Mouse (Mus musculus): ENCODE data around the gene Eed. TPM values are rescaled to one million over a fixed set of nuclear protein-coding genes. Genes with fewer than 3 reads are reported as not detected.

The Eed gene
- polyA plus RNA-seq, 1 experiment from 2014 or later, result 66.0 TPM

GRCm38 (mm10) chr7:89975571-89975970 is 5.2 kb downstream of the Eed start:
- peaks cover 5% of the 10 kb centered on the region for H3K4me1 ChIP-seq
- H3K27ac ChIP-seq, result no peak overlapping the region
- no peaks in the 10 kb centered on the region for H3K9me3 ChIP-seq
- 88% methylated on average over 1 of the region's 1 CpGs for WGBS
- H3K9ac ChIP-seq, result no peak overlapping the region
- no peak overlapping the region for H3K4me3 ChIP-seq
- H3K36me3 ChIP-seq, result peaks cover 35% of the 10 kb centered on the region
- H3K4me2 ChIP-seq (replicated peaks), result no peak overlapping the region
- no peaks in the 10 kb centered on the region for H3K27me3 ChIP-seq (replicated peaks)
- ATAC-seq (ENCODE audit: low FRiP score, low read depth), result no peak

- Histone ChIP-seq H3K27ac (no peak overlapping the region), H3K27me3 (replicated peaks) (no peaks in the 10 kb centered on the region), H3K36me3 (peaks cover 36% of the 10 kb centered on the region), H3K9ac (no peak overlapping the region), H3K4me3 (no peak overlapping the region), H3K9me3 (no peaks in the 10 kb centered on the region), H3K4me1 (no peaks in the 10 kb centered on the region), H3K4me2 (replicated peaks) (no peak overlapping the region)
- WGBS, result 91% methylated on average over 2 of the region's 2 CpGs
- ATAC-seq (ENCODE audit: low FRiP score, low read depth), result no peak
Observed at GRCm38 (mm10) chr7:89967235-89967634, 13.5 kb downstream of the Eed start.

GRCm38 (mm10) chr7:89966771-89967170 is 14.0 kb downstream of the Eed start:
- peaks cover 37% of the 10 kb centered on the region for H3K36me3 ChIP-seq
- no peak for ATAC-seq (ENCODE audit: low FRiP score, low read depth)

GRCm38 (mm10) chr7:89963135-89963534 is 17.6 kb downstream of the Eed start:
- Histone ChIP-seq H3K36me3 (peaks cover 38% of the 10 kb centered on the region), H3K4me2 (replicated peaks) (no peak overlapping the region), H3K27ac (no peak overlapping the region), H3K9ac (no peak overlapping the region), H3K27me3 (replicated peaks) (no peaks in the 10 kb centered on the region), H3K4me1 (no peaks in the 10 kb centered on the region), H3K9me3 (no peaks in the 10 kb centered on the region), H3K4me3 (no peak overlapping the region)
- no peak for ATAC-seq (ENCODE audit: low FRiP score, low read depth)

More at GRCm38 (mm10) chr7:89966771-89967170, 14.0 kb downstream of the Eed start:
- Histone ChIP-seq H3K4me3 (no peak overlapping the region), H3K4me2 (replicated peaks) (no peak overlapping the region), H3K27me3 (replicated peaks) (no peaks in the 10 kb centered on the region), H3K4me1 (no peaks in the 10 kb centered on the region), H3K9me3 (no peaks in the 10 kb centered on the region), H3K9ac (no peak overlapping the region), H3K27ac (no peak overlapping the region)
- 94% methylated on average over 1 of the region's 1 CpGs for whole genome bisulfite sequencing

- Histone ChIP-seq H3K36me3 (peaks cover 48% of the 10 kb centered on the region), H3K27ac (no peak overlapping the region), H3K4me3 (no peak overlapping the region), H3K9ac (no peak overlapping the region), H3K27me3 (replicated peaks) (no peaks in the 10 kb centered on the region), H3K9me3 (no peaks in the 10 kb centered on the region), H3K4me1 (no peaks in the 10 kb centered on the region), H3K4me2 (replicated peaks) (no peak overlapping the region)
- WGBS, result 46% methylated on average over 5 of the region's 5 CpGs
- no peak for ATAC-seq (ENCODE audit: low FRiP score, low read depth)
Observed at GRCm38 (mm10) chr7:89957300-89957699, 23.5 kb downstream of the Eed start.

GRCm38 (mm10) chr7:89954261-89954660 is 26.5 kb downstream of the Eed start:
- Histone ChIP-seq H3K9me3 (no peaks in the 10 kb centered on the region), H3K4me3 (no peak overlapping the region), H3K4me2 (replicated peaks) (no peak overlapping the region), H3K9ac (no peak overlapping the region), H3K36me3 (peaks cover 32% of the 10 kb centered on the region), H3K27me3 (replicated peaks) (no peaks in the 10 kb centered on the region), H3K4me1 (no peaks in the 10 kb centered on the region), H3K27ac (no peak overlapping the region)
- 89% methylated on average over 5 of the region's 5 CpGs for WGBS
- no peak for ATAC-seq (ENCODE audit: low FRiP score, low read depth)

GRCm38 (mm10) chr7:89949403-89949802 is 31.4 kb downstream of the Eed start:
- no peak overlapping the region for H3K4me3 ChIP-seq
- H3K27me3 ChIP-seq (replicated peaks), result no peaks in the 10 kb centered on the region
- ATAC-seq (ENCODE audit: low FRiP score, low read depth), result no peak
- WGBS, result 81% methylated on average over 4 of the region's 4 CpGs
- H3K27ac ChIP-seq, result no peak overlapping the region
- no peaks in the 10 kb centered on the region for H3K4me1 ChIP-seq
- no peak overlapping the region for H3K9ac ChIP-seq
- H3K36me3 ChIP-seq, result peaks cover 9% of the 10 kb centered on the region; the same call in 1 of the 2 replicates
- no peaks in the 10 kb centered on the region for H3K9me3 ChIP-seq
- no peak overlapping the region for H3K4me2 ChIP-seq (replicated peaks)

GRCm38 (mm10) chr7:89948026-89948425 is 32.8 kb downstream of the Eed start:
- Histone ChIP-seq H3K4me1 (no peaks in the 10 kb centered on the region), H3K4me3 (no peak overlapping the region), H3K27ac (no peak overlapping the region), H3K4me2 (replicated peaks) (no peak overlapping the region), H3K36me3 (no peaks in the 10 kb centered on the region), H3K9me3 (no peaks in the 10 kb centered on the region), H3K9ac (no peak overlapping the region), H3K27me3 (replicated peaks) (no peaks in the 10 kb centered on the region)
- no peak for ATAC-seq (ENCODE audit: low FRiP score, low read depth)
- WGBS, result 91% methylated on average over 7 of the region's 7 CpGs

GRCm38 (mm10) chr7:89940571-89941463 is 40.0 kb downstream of the Eed start, which contains the start of gene Hikeshi:
Gene Hikeshi, minus strand, starts transcription at chr7:89941204.
- Histone ChIP-seq H3K9me3 (no peaks in the 10 kb centered on the region), H3K4me3 (peak within 1 kb of the TSS; percentile 78), H3K27ac (no peak within 1 kb of the TSS)

GRCm38 (mm10) chr7:89939497-89940353 is 41.1 kb downstream of the Eed start:
- Histone ChIP-seq H3K9ac (peak overlapping the region; percentile 67; the same call in 1 of the 2 replicates), H3K9me3 (no peaks in the 10 kb centered on the region), H3K4me1 (peaks cover 9% of the 10 kb centered on the region), H3K4me3 (peak overlapping the region; percentile 78), H3K27ac (no peak overlapping the region), H3K4me2 (replicated peaks) (peak overlapping the region; percentile 71), H3K36me3 (no peaks in the 10 kb centered on the region; the same call in 1 of the 2 replicates), H3K27me3 (replicated peaks) (no peaks in the 10 kb centered on the region)
- ATAC-seq (ENCODE audit: low FRiP score, low read depth), result no peak
- WGBS, result 54% methylated on average over 15 of the region's 15 CpGs

More at GRCm38 (mm10) chr7:89940571-89941463, 40.0 kb downstream of the Eed start, which contains the start of gene Hikeshi:
- Histone ChIP-seq H3K36me3 (no peaks in the 10 kb centered on the region), H3K4me2 (replicated peaks) (peak within 1 kb of the TSS; percentile 71), H3K9ac (peak within 1 kb of the TSS; percentile 67), H3K4me1 (peaks cover 9% of the 10 kb centered on the region), H3K27me3 (replicated peaks) (no peaks in the 10 kb centered on the region)
- WGBS, result under 1% methylated on average over 45 of the region's 45 CpGs
- peak; percentile 99 for ATAC-seq (ENCODE audit: low FRiP score, low read depth)

- peaks cover 16% of the 10 kb centered on the region for H3K36me3 ChIP-seq
- H3K4me1 ChIP-seq, result no peaks in the 10 kb centered on the region
- H3K9ac ChIP-seq, result no peak overlapping the region
- no peak for ATAC-seq (ENCODE audit: low FRiP score, low read depth)
- H3K27ac ChIP-seq, result no peak overlapping the region
- H3K4me3 ChIP-seq, result no peak overlapping the region
- no peak overlapping the region for H3K4me2 ChIP-seq (replicated peaks)
- H3K27me3 ChIP-seq (replicated peaks), result no peaks in the 10 kb centered on the region
- H3K9me3 ChIP-seq, result no peaks in the 10 kb centered on the region
- WGBS, result 95% methylated on average over 15 of the region's 15 CpGs
Observed at GRCm38 (mm10) chr7:89923441-89924180, 57.2 kb downstream of the Eed start.
